Mouse (Mus musculus): ENCODE data around the gene Sec31b.

DNA sequence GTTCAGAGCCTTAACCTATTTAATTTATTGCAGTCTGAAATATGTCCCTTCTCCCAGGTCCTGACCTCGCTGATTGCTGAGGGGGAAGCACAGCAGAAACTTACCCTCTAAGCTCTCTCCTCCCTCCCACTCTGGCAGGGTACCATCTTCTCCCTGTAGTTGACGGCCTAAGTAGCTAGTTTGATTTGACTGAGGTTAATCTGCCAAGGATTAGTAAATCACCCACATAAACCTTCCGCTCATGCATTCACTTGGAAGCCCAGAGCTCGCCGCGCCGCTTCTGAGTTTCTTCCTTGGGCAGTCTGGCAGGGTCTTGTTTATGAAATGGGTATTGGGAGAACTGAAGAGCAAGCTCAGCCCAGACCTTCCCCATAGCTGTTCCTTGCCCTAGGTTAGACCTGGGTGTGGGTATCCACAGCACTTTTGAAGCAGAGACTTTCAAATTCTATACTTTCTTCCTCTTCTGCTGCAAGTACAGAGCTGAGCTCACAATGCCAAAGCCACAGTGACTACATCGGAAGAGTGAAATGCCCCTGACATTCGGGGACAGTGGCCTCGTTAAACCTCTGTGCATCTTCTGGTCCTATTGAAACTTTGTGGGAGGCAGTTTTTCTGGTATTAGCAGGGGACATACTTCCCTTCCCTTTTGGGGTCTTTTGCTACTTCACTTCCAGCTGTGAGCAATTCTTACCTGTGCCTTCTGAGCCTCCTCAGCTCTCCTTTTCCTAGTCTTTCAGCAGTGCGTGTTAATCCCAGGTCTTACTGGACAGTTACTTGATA, 32.4 kb downstream of the Sec31b start:
- no peak for TF ChIP-seq CTCF (IDR thresholded peaks at IDR 0.05; ENCODE audit: low read depth)
- TF ChIP-seq EP300 (optimal IDR thresholded peaks at IDR 0.05): no peak
